Mouse (Mus musculus) hindbrain, embryonic 13.5 days (tissue): ENCODE results near the gene Hmgcl. TPM values are rescaled to one million over a fixed set of nuclear protein-coding genes. Genes with fewer than 3 reads are reported as not detected.
"Not testable (repeated sequence)": the region's sequence is repeated elsewhere in the genome, so short reads cannot be mapped to it uniquely, and the experiment has no call there.

Source experiments
- ATAC-seq: fragments of 200-750 bp; cut with Nextera tagmentation; 2 replicates; pipeline ENCODE4 v1.8.0; 2017; ENCODE audit warnings: moderate TSS enrichment; ENCODE audit not compliant: low FRiP score
- H3K27ac ChIP-seq: fragments of 300-500 bp; sonication (generic); 2 replicates; pipeline ENCODE4 v1.5.1; 2015; ENCODE audit warnings: inconsistent platforms, mild to moderate bottlenecking, moderate library complexity
- H3K27me3 ChIP-seq: fragments of 300-500 bp; sonication (generic); 2 replicates; pipeline ENCODE4 v1.6.1; 2015; ENCODE audit warnings: mild to moderate bottlenecking, inconsistent platforms
- H3K36me3 ChIP-seq: fragments of 300-500 bp; sonication (generic); 2 replicates; pipeline ENCODE4 v1.6.1; 2015; ENCODE audit warnings: mild to moderate bottlenecking, inconsistent platforms
- H3K4me1 ChIP-seq: fragments of 300-500 bp; sonication (generic); replicated peaks from 2 replicates; pipeline ENCODE4 v1.6.1; 2015; ENCODE audit warnings: inconsistent platforms
- H3K4me2 ChIP-seq: fragments of 300-500 bp; sonication (generic); 2 replicates; pipeline ENCODE4 v1.6.1; 2015; ENCODE audit warnings: inconsistent platforms, mild to moderate bottlenecking, moderate library complexity
- H3K4me3 ChIP-seq: fragments of 300-500 bp; sonication (generic); 2 replicates; pipeline ENCODE4 v1.5.1; 2015; ENCODE audit warnings: mild to moderate bottlenecking, inconsistent platforms
- H3K9ac ChIP-seq: fragments of 300-500 bp; sonication (generic); 2 replicates; pipeline ENCODE4 v1.6.1; 2015; ENCODE audit warnings: mild to moderate bottlenecking, inconsistent platforms
- H3K9me3 ChIP-seq: fragments of 300-500 bp; sonication (generic); 2 replicates; pipeline ENCODE4 v1.6.1; 2016; ENCODE audit warnings: inconsistent platforms
- WGBS: fragments of 180-500 bp; shearing (Covaris S2); methylation state at CpG from one replicate; pipeline ENCODE4 v1.1.7; 2015; 5-methylcytosine and 5-hydroxymethylcytosine counted together
- polyA plus RNA-seq: library from polyadenylated mRNA; unstranded; fragments of >200 nt; fragmentation: Nextera tagmentation; extraction: Ambion mirVana; gene quantifications from 2 replicates; pipeline ENCODE4 v1.2.1, GENCODE M21; 2015

Gene Hmgcl
- polyA plus RNA-seq, 1 experiment from 2014 or later, result 56.5 TPM

GRCm38 (mm10) chr4:135980223-135980622 lies 34.0 kb downstream of the Hmgcl start:
- H3K9ac ChIP-seq, H3K4me1 ChIP-seq, H3K9me3 ChIP-seq, H3K4me2 ChIP-seq, ATAC-seq, H3K27me3 ChIP-seq, H3K27ac ChIP-seq, H3K4me3 ChIP-seq: not testable (repeated sequence)
- H3K36me3 ChIP-seq, result peaks cover 62% of the 10 kb centered on the region
- 95% methylated on average over 5 of the region's 5 CpGs for WGBS

DNA sequence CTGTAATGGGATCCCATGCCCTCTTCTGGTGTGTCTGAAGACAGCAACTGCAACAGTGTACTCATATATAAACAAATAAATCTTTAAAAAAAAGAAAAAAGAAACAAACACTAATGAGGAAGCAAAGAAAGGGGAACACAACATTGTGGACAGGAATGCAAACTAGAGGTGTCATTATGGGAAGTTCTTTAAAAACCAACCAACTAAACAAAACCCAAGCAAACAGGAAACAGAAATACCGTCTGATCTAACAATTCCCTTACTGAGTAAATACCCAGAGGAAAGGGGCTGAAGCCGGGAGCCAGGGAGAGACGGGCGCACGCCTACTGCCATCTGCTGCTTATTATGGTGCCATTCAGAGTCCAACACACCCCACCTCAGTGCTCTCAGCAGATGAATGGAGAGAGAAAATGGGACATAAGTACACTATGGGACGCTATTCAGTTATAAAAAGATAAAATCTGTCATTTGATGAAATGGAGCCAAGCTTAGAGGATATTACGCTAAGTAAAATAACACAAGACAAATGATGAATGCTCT lies 35.3 kb downstream of the Hmgcl start:
- Histone ChIP-seq H3K27me3 (no peaks in the 10 kb centered on the region), H3K27ac (no peak overlapping the region), H3K4me3 (no peak overlapping the region), H3K9me3 (no peaks in the 10 kb centered on the region), H3K4me1 (peaks cover 15% of the 10 kb centered on the region), H3K36me3 (peaks cover 50% of the 10 kb centered on the region), H3K9ac (no peak overlapping the region), H3K4me2 (no peak overlapping the region)
- 75% methylated on average over 7 of the region's 7 CpGs for WGBS
- ATAC-seq, result no peak

GRCm38 (mm10) chr4:135984556-135984955 lies 38.3 kb downstream of the Hmgcl start:
- 89% methylated on average over 5 of the region's 5 CpGs for whole genome bisulfite sequencing

DNA sequence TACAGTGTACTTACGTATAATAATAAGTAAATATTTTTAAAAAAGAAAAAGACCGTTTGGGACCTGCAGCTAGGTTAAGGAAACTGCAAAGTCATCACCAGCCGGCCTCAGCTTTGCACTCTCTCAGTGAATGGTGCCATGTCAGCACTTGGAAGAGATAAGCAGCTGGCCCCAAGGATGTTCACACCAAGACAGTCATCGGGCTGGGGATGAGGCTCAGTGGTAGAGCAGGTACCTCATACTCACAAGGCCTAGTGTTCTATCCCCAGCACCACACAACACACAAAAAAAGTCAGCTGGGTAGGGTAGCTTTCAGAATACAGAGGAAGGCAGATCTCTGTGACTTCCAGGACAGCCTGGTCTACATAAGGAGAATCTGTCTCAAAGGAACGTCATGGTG lies 38.9 kb downstream of the Hmgcl start:
- 93% methylated on average over 5 of the region's 5 CpGs for WGBS
- Histone ChIP-seq H3K4me3 (no peak overlapping the region), H3K27me3 (no peaks in the 10 kb centered on the region), H3K4me2 (peak overlapping the region; percentile 95; the same call in 1 of the 2 replicates), H3K4me1 (peaks cover 23% of the 10 kb centered on the region), H3K36me3 (peaks cover 34% of the 10 kb centered on the region), H3K9ac (peak overlapping the region; percentile 89; the same call in 1 of the 2 replicates), H3K9me3 (no peaks in the 10 kb centered on the region), H3K27ac (no peak overlapping the region)
- ATAC-seq, result no peak

More at GRCm38 (mm10) chr4:135984556-135984955, 38.3 kb downstream of the Hmgcl start:
- Histone ChIP-seq H3K27me3 (no peaks in the 10 kb centered on the region), H3K27ac (no peak overlapping the region), H3K4me2 (no peak overlapping the region), H3K4me1 (peaks cover 23% of the 10 kb centered on the region), H3K36me3 (peaks cover 34% of the 10 kb centered on the region), H3K9me3 (no peaks in the 10 kb centered on the region), H3K4me3 (no peak overlapping the region), H3K9ac (no peak overlapping the region)
- ATAC-seq, result no peak

GRCm38 (mm10) chr4:135985769-135986168 lies 39.5 kb downstream of the Hmgcl start:
- 94% methylated on average over 7 of the region's 7 CpGs for WGBS
- peak overlapping the region; percentile 89 for H3K9ac ChIP-seq
- no peak for ATAC-seq

GRCm38 (mm10) chr4:135986301-135986942 lies 40.2 kb downstream of the Hmgcl start:
- 0 out of 2 replicates have a peak, but pooled peaks have one; percentile 11 for ATAC-seq
- Histone ChIP-seq H3K9me3 (no peaks in the 10 kb centered on the region), H3K4me1 (peaks cover 23% of the 10 kb centered on the region), H3K9ac (peak overlapping the region; percentile 89), H3K27ac (peak overlapping the region; percentile 92), H3K4me2 (peak overlapping the region; percentile 95), H3K36me3 (peaks cover 34% of the 10 kb centered on the region), H3K27me3 (no peaks in the 10 kb centered on the region), H3K4me3 (peak overlapping the region; percentile 80)
- whole genome bisulfite sequencing, result 7% methylated on average over 23 of the region's 23 CpGs

More at GRCm38 (mm10) chr4:135985769-135986168, 39.5 kb downstream of the Hmgcl start:
- Histone ChIP-seq H3K27ac (no peak overlapping the region), H3K4me3 (peak overlapping the region; percentile 80), H3K36me3 (peaks cover 34% of the 10 kb centered on the region), H3K4me1 (peaks cover 23% of the 10 kb centered on the region), H3K9me3 (no peaks in the 10 kb centered on the region), H3K27me3 (no peaks in the 10 kb centered on the region), H3K4me2 (peak overlapping the region; percentile 95)

DNA sequence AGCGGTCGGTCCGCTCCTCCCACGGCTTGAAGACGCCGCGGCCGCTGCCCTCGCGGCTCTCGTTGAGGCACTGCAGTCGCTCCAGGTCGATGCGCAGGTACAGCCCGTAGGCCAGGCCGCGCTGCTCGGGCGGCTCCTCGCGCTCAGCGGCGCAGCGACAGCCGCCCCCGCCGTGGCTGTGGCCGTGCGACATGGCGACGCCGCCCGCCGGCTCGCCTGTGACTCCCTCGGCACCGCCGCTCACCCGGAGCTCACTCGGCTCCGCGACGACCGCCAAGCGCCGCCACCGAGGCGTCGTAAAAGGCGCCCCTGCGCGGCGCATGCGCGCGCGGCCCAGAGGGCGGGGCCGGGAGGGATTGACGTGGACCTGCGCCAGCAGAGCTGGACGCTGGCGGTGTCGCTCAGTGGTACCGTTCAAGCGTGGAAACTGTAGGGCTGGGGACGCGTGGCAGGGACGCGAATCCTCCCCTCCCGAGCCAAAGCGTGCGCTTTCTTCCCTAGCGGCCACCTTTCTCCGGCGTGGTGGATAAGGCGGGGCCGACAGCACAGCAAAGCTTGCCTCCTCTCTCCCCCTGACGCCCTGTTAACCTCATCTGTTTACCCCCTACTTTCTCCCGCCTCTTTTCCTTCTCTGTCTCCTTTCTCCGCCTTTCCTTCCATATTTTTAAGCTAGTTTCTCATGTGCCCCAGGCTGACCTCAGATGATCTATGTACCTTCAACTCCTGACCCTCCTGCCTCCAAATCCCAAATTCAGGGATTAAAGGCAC lies 40.9 kb downstream of the Hmgcl start, which contains the start of gene Pithd1:
TSS of gene Pithd1 (minus strand) at position 322 of the 768 bp plus-strand sequence.
- Histone ChIP-seq H3K9me3 (no peaks in the 10 kb centered on the region), H3K9ac (peak within 1 kb of the TSS; percentile 89), H3K4me3 (peak within 1 kb of the TSS; percentile 80), H3K4me2 (peak within 1 kb of the TSS; percentile 95), H3K36me3 (peaks cover 31% of the 10 kb centered on the region), H3K27me3 (no peaks in the 10 kb centered on the region), H3K4me1 (peaks cover 23% of the 10 kb centered on the region), H3K27ac (peak within 1 kb of the TSS; percentile 92)
- 0% methylated on average over 63 of the region's 81 CpGs for whole genome bisulfite sequencing
- ATAC-seq, result peak; percentile 94

GRCm38 (mm10) chr4:135987714-135988113 lies 41.5 kb downstream of the Hmgcl start:
- Histone ChIP-seq H3K27ac (peak overlapping the region; percentile 92), H3K9ac (peak overlapping the region; percentile 89), H3K36me3 (peaks cover 25% of the 10 kb centered on the region), H3K9me3 (no peaks in the 10 kb centered on the region), H3K4me2 (peak overlapping the region; percentile 95), H3K4me1 (peaks cover 23% of the 10 kb centered on the region), H3K27me3 (no peaks in the 10 kb centered on the region), H3K4me3 (peak overlapping the region; percentile 80)
- 67% methylated on average over 9 of the region's 9 CpGs for WGBS
- ATAC-seq, result no peak

DNA sequence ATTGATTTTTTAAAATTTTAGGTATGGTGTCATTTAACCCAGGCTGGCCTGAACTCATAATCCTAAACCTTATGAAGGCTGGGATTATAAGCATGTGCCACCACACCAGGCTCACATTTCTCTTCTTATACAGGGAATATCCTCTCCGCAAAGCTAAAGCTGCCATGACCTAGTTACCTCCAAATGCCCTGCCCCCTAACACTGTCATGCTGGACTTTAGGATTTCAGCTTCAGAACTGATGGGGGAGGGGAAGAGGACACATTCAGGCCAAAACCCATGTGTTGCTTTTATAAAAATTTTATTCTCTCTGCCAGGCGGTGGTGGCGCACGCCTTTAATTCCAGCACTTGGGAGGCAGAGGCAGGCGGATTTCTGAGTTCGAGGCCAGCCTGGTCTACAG lies 47.7 kb downstream of the Hmgcl start:
- Histone ChIP-seq H3K4me3 (no peak overlapping the region), H3K36me3 (no peaks in the 10 kb centered on the region), H3K27me3 (no peaks in the 10 kb centered on the region), H3K4me2 (no peak overlapping the region), H3K9me3 (no peaks in the 10 kb centered on the region), H3K27ac (no peak overlapping the region), H3K4me1 (no peaks in the 10 kb centered on the region), H3K9ac (no peak overlapping the region)
- WGBS, result 97% methylated on average over 6 of the region's 6 CpGs
- no peak for ATAC-seq

GRCm38 (mm10) chr4:135995118-135995517 lies 48.9 kb downstream of the Hmgcl start:
- H3K36me3 ChIP-seq, result no peaks in the 10 kb centered on the region
- H3K4me3 ChIP-seq, result no peak overlapping the region
- no peak for ATAC-seq
- H3K27ac ChIP-seq, result no peak overlapping the region
- no peak overlapping the region for H3K9ac ChIP-seq
- H3K4me1 ChIP-seq, result no peaks in the 10 kb centered on the region
- no peaks in the 10 kb centered on the region for H3K27me3 ChIP-seq
- H3K4me2 ChIP-seq, result no peak overlapping the region
- 89% methylated on average over 4 of the region's 4 CpGs for WGBS
- no peaks in the 10 kb centered on the region for H3K9me3 ChIP-seq

- no peak overlapping the region for H3K9ac ChIP-seq
- no peak overlapping the region for H3K4me3 ChIP-seq
- no peak overlapping the region for H3K27ac ChIP-seq
- no peak overlapping the region for H3K4me2 ChIP-seq
- H3K9me3 ChIP-seq, result no peaks in the 10 kb centered on the region
- no peak for ATAC-seq
- no peaks in the 10 kb centered on the region for H3K27me3 ChIP-seq
- 95% methylated on average over 5 of the region's 5 CpGs for WGBS
- peaks cover 77% of the 10 kb centered on the region for H3K36me3 ChIP-seq
- H3K4me1 ChIP-seq, result no peaks in the 10 kb centered on the region
Observed at GRCm38 (mm10) chr4:136004107-136004675, 57.9 kb downstream of the Hmgcl start.

- 90% methylated on average over 2 of the region's 2 CpGs for WGBS
Observed at GRCm38 (mm10) chr4:136004921-136005320, 58.7 kb downstream of the Hmgcl start.

More at GRCm38 (mm10) chr4:136004921-136005320, 58.7 kb downstream of the Hmgcl start:
- Histone ChIP-seq H3K36me3 (peaks cover 84% of the 10 kb centered on the region), H3K4me3 (no peak overlapping the region), H3K27me3 (no peaks in the 10 kb centered on the region), H3K4me2 (no peak overlapping the region), H3K27ac (no peak overlapping the region), H3K4me1 (no peaks in the 10 kb centered on the region), H3K9ac (no peak overlapping the region), H3K9me3 (no peaks in the 10 kb centered on the region)
- ATAC-seq, result no peak
